Mouse (Mus musculus) cerebellum, adult 2 months (tissue): ENCODE results near the gene Itpa. TPM values are rescaled to one million over a fixed set of nuclear protein-coding genes. Genes with fewer than 3 reads are reported as not detected.

Experiments
- DNase-seq, 2 experiments: peaks; one replicate each; pipeline ENCODE4 v3.0.0; 2021
- H3K27ac ChIP-seq: fragments of 200-500 bp; 2 replicates; pipeline ENCODE4 v1.5.1; 2012; ENCODE audit warnings: low read length, control low read depth, inconsistent platforms; ENCODE audit not compliant: insufficient read depth
- H3K27me3 ChIP-seq: fragments of 200-500 bp; 2 replicates; pipeline ENCODE4 v1.6.1; 2012; ENCODE audit warnings: inconsistent platforms, mild to moderate bottlenecking, low read length, moderate library complexity; ENCODE audit not compliant: control insufficient read depth, insufficient read depth
- H3K4me1 ChIP-seq: fragments of 200-500 bp; 2 replicates; pipeline ENCODE4 v1.6.1; 2011; ENCODE audit warnings: low read length; ENCODE audit not compliant: control insufficient read depth, insufficient read depth
- H3K4me3 ChIP-seq: fragments of 200-500 bp; replicated peaks from 2 replicates; pipeline ENCODE3; 2011; ENCODE audit warnings: mild to moderate bottlenecking, low read depth, low read length, control low read depth; ENCODE audit not compliant: insufficient read depth
- CTCF ChIP-seq: fragments of 200-500 bp; IDR thresholded peaks from 2 replicates; pipeline ENCODE4 v1.5.1; 2011; ENCODE audit warnings: low read depth, mild to moderate bottlenecking, control low read depth, low read length, moderate library complexity, borderline replicate concordance; ENCODE audit not compliant: insufficient read depth
- POLR2A ChIP-seq: fragments of 200-500 bp; IDR thresholded peaks from 2 replicates; pipeline ENCODE4 v1.6.1; 2011; ENCODE audit warnings: low read length, control low read depth, borderline replicate concordance; ENCODE audit not compliant: insufficient read depth
- WGBS: fragments of 180-500 bp; shearing (Covaris S2); methylation state at CpG from one replicate; pipeline ENCODE4 v1.1.7; 2018; 5-methylcytosine and 5-hydroxymethylcytosine counted together
- polyA plus RNA-seq: library from polyadenylated mRNA; depleted of rRNA; stranded (reverse); fragments of >200 nt; gene quantifications from 2 replicates; pipeline ENCODE4 v1.2.3, GENCODE M21; 2012; rRNA removed

The Itpa gene
- 50.7 and 57.9 TPM in 2 replicates for polyA plus RNA-seq

GRCm38 (mm10) chr2:130667559-130667958 is at the start of gene Itpa:
Gene Itpa (plus strand): TSS chr2:130667610.
- under 1% methylated on average over 31 of the region's 31 CpGs for WGBS
- peak within 1 kb of the TSS; percentile 72 for H3K27ac ChIP-seq
- peak; percentile 90 to 92 for DNase-seq
- peaks cover 10% of the 10 kb centered on the region for H3K4me1 ChIP-seq
- peak within 1 kb of the TSS; percentile 87 for H3K4me3 ChIP-seq
- TF ChIP-seq POLR2A (peak; percentile 86), CTCF (peak; percentile 45; the same call in 1 of the 2 replicates)
- no peaks in the 10 kb centered on the region for H3K27me3 ChIP-seq

- H3K27me3 ChIP-seq = no peaks in the 10 kb centered on the region
- no peaks in the 10 kb centered on the region for H3K4me1 ChIP-seq
- 89% methylated on average over 7 of the region's 7 CpGs for WGBS
- no peak overlapping the region for H3K4me3 ChIP-seq
- TF ChIP-seq POLR2A (no peak), CTCF (no peak)
- no peak for DNase-seq
- H3K27ac ChIP-seq = no peak overlapping the region
These were observed 48.4 kb upstream of the Itpa start for GRCm38 (mm10) chr2:130618972-130619371.

GRCm38 (mm10) chr2:130628424-130628823 is 39.0 kb upstream of the Itpa start:
- H3K27ac ChIP-seq = no peak overlapping the region
- no peaks in the 10 kb centered on the region for H3K27me3 ChIP-seq
- H3K4me1 ChIP-seq = peaks cover 8% of the 10 kb centered on the region; the same call in 1 of the 2 replicates
- 55% methylated on average over 3 of the region's 3 CpGs for WGBS
- peak in 1 of 2 experiments; percentile 32 for DNase-seq
- no peak for TF ChIP-seq CTCF
- TF ChIP-seq POLR2A = no peak
- no peak overlapping the region for H3K4me3 ChIP-seq

- 2% methylated on average over 37 of the region's 37 CpGs for WGBS
- H3K27me3 ChIP-seq = no peaks in the 10 kb centered on the region
- TF ChIP-seq POLR2A (no peak), CTCF (no peak)
- H3K4me3 ChIP-seq = peak overlapping the region; percentile 97
- H3K4me1 ChIP-seq = peaks cover 16% of the 10 kb centered on the region
- no peak for DNase-seq
- peak overlapping the region; percentile 29 for H3K27ac ChIP-seq
These were observed 38.2 kb upstream of the Itpa start for GRCm38 (mm10) chr2:130629080-130629838.

- Histone ChIP-seq H3K4me3 (peak within 1 kb of the TSS; percentile 97), H3K27me3 (no peaks in the 10 kb centered on the region), H3K27ac (peak within 1 kb of the TSS; percentile 29), H3K4me1 (peaks cover 22% of the 10 kb centered on the region)
- WGBS = under 1% methylated on average over 25 of the region's 25 CpGs
- TF ChIP-seq POLR2A = peak; percentile 62; the same call in 1 of the 2 replicates
- no peak for TF ChIP-seq CTCF
- peak; percentile 90 to 94 for DNase-seq
These were observed 37.6 kb upstream of the Itpa start, which contains the start of the genes Fastkd5 and Ubox5 for GRCm38 (mm10) chr2:130629839-130630203. Gene Fastkd5 (minus strand): TSS chr2:130630027. Gene Ubox5 (minus strand): TSS chr2:130630038.

GRCm38 (mm10) chr2:130632416-130632815 is 35.0 kb upstream of the Itpa start:
- Histone ChIP-seq H3K4me1 (peaks cover 33% of the 10 kb centered on the region), H3K27me3 (no peaks in the 10 kb centered on the region), H3K27ac (no peak overlapping the region), H3K4me3 (no peak overlapping the region)
- TF ChIP-seq POLR2A (no peak), CTCF (no peak)
- DNase-seq = peak in 1 of 2 experiments; percentile 20
- 24% methylated on average over 1 of the region's 1 CpGs for WGBS

GRCm38 (mm10) chr2:130632887-130633675 is 34.3 kb upstream of the Itpa start:
- WGBS = 25% methylated on average over 5 of the region's 5 CpGs
- H3K27ac ChIP-seq = peak overlapping the region; percentile 71
- H3K27me3 ChIP-seq = no peaks in the 10 kb centered on the region
- H3K4me3 ChIP-seq = no peak overlapping the region
- DNase-seq = peak in 1 of 2 experiments; percentile 24
- TF ChIP-seq POLR2A (no peak), CTCF (no peak)
- H3K4me1 ChIP-seq = peaks cover 33% of the 10 kb centered on the region
